Mouse (Mus musculus) embryonic facial prominence, embryonic 11.5 days (tissue): ENCODE results near the gene Gpnmb. TPM values are rescaled to one million over a fixed set of nuclear protein-coding genes. Genes with fewer than 3 reads are reported as not detected.
A peak's percentile ranks its signal among the peaks of the same experiment; 100 is the strongest.

Source experiments
- ATAC-seq: fragments of 200-750 bp; cut with Nextera tagmentation; replicated peaks from 2 replicates; pipeline ENCODE4 v1.8.0; 2017; ENCODE audit warnings: low read depth; ENCODE audit not compliant: insufficient number of reproducible peaks, low FRiP score, low TSS enrichment
- DNase-seq: peaks from one replicate; pipeline ENCODE4 v3.0.0-alpha.2; 2015; ENCODE audit warnings: low spot score
- H3K27ac ChIP-seq: fragments of 300-500 bp; sonication (generic); replicated peaks from 2 replicates; pipeline ENCODE4 v1.5.1; 2014; ENCODE audit warnings: mild to moderate bottlenecking, low read depth, low read length, control low read depth
- H3K27me3 ChIP-seq: fragments of 300-500 bp; sonication (generic); 2 replicates; pipeline ENCODE4 v1.6.1; 2014; ENCODE audit warnings: mild to moderate bottlenecking, low read length, moderate library complexity, mixed read lengths; ENCODE audit not compliant: control insufficient read depth, insufficient read depth
- H3K36me3 ChIP-seq: fragments of 300-500 bp; sonication (generic); replicated peaks from 2 replicates; pipeline ENCODE4 v1.6.1; 2014; ENCODE audit warnings: low read depth, mild to moderate bottlenecking, low read length, moderate library complexity, mixed read lengths; ENCODE audit not compliant: control insufficient read depth, insufficient read depth
- H3K4me1 ChIP-seq: fragments of 300-500 bp; sonication (generic); 2 replicates; pipeline ENCODE4 v1.6.1; 2014; ENCODE audit warnings: low read length, mixed read lengths; ENCODE audit not compliant: control insufficient read depth, insufficient read depth
- H3K4me2 ChIP-seq: fragments of 300-500 bp; sonication (generic); 2 replicates; pipeline ENCODE4 v1.6.1; 2014; ENCODE audit warnings: low read depth, mild to moderate bottlenecking, control low read depth, low read length, moderate library complexity
- H3K4me3 ChIP-seq: fragments of 300-500 bp; sonication (generic); 2 replicates; pipeline ENCODE4 v1.5.1; 2014; ENCODE audit warnings: low read depth, low read length, control low read depth
- H3K9ac ChIP-seq: fragments of 300-500 bp; sonication (generic); replicated peaks from 2 replicates; pipeline ENCODE4 v1.6.1; 2014; ENCODE audit warnings: mild to moderate bottlenecking, control low read depth, low read length
- H3K9me3 ChIP-seq: fragments of 300-500 bp; sonication (generic); replicated peaks from 2 replicates; pipeline ENCODE4 v1.6.1; 2016; ENCODE audit warnings: mild to moderate bottlenecking, low read length, inconsistent platforms, mixed read lengths; ENCODE audit not compliant: control insufficient read depth
- WGBS: fragments of 180-500 bp; shearing (Covaris S2); extraction: QIAGEN DNeasy Blood & Tissue Kit; methylation state at CpG from one replicate; pipeline ENCODE4 v1.1.7; 2014; 5-methylcytosine and 5-hydroxymethylcytosine counted together
- polyA plus RNA-seq: library from polyadenylated mRNA; unstranded; fragments of >200 nt; fragmentation: Nextera tagmentation; extraction: Ambion mirVana; gene quantifications from 2 replicates; pipeline ENCODE4 v1.2.1, GENCODE M21; 2014

Gene Gpnmb
- polyA plus RNA-seq, 1 experiment from 2014 or later, result 3.3 TPM

DNA sequence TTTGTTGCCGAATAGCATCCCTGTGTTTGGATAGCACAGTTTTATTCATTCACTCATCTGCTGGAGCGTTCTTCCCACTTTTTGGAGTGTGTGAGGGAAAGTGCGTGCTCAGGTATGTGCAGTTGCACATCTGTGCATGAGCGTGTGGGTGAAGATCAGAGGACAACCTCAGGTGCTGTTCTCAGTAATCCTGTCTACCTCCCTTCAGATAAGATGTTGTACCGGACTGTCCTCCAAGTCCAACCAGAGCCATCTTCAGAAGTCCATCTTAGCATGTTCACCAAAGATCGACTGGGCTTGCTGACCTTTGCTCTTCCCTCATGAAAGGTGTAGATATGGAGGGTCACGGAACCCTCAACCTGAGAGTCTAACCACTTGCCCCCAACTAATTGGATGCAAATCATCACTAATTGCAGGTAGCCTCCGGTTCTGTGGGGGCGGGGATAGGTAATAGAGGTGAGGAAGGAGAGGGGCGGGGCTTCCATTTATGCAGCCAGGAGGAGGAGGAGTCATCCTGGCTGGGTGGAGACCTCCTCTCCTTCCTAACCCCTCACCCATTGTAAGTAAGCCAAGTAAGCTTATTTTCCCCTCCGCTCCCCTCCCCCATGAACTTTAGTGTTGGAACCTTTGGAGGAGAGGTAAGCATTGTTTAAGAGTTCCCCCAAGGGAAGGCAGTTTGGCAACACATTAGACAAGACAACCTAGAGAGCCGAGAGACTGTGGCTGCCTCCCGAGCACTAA is 27.8 kb upstream of the Gpnmb start:
- H3K27ac ChIP-seq, result no peak overlapping the region
- DNase-seq (no peak), ATAC-seq (no peak)
- H3K9ac ChIP-seq, result peak overlapping the region; percentile 9; the same call in 1 of the 2 replicates
- WGBS, result 25% methylated on average over 13 of the region's 13 CpGs
- H3K9me3 ChIP-seq, result no peaks in the 10 kb centered on the region
- H3K4me3 ChIP-seq, result no peak overlapping the region
- H3K4me2 ChIP-seq, result peak overlapping the region; percentile 27; the same call in 1 of the 2 replicates
- no peaks in the 10 kb centered on the region for H3K36me3 ChIP-seq
- no peaks in the 10 kb centered on the region for H3K27me3 ChIP-seq
- H3K4me1 ChIP-seq, result no peaks in the 10 kb centered on the region

DNA sequence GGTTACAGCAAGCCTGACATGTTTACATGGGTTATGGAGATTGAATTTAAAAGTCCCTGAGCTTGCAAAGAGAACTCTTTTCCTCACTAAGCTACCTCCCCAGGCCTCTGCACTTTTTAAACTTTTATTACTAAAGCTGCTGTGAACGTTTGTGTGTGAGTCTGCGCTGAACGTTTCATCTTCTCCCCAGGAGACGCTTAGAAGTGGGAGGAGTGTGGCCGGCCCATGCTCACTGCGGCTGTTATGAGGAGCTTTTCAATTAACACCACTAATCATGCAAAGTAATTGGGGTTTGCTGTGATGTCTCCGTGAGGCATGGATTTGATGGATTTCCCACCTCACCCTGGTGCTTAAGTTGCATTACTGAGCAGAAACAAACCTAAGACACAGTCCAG is 27.2 kb upstream of the Gpnmb start:
- WGBS, result 41% methylated on average over 7 of the region's 7 CpGs
- no peaks in the 10 kb centered on the region for H3K4me1 ChIP-seq
- H3K4me3 ChIP-seq, result no peak overlapping the region
- H3K9ac ChIP-seq, result no peak overlapping the region
- H3K27ac ChIP-seq, result no peak overlapping the region
- H3K36me3 ChIP-seq, result no peaks in the 10 kb centered on the region
- no peaks in the 10 kb centered on the region for H3K27me3 ChIP-seq
- H3K9me3 ChIP-seq, result no peaks in the 10 kb centered on the region
- ATAC-seq (no peak), DNase-seq (no peak)
- H3K4me2 ChIP-seq, result no peak overlapping the region

GRCm38 (mm10) chr6:49009665-49010064 is 26.7 kb upstream of the Gpnmb start:
- H3K4me2 ChIP-seq, result no peak overlapping the region
- no peaks in the 10 kb centered on the region for H3K36me3 ChIP-seq
- WGBS, result 81% methylated on average over 1 of the region's 1 CpGs
- H3K27ac ChIP-seq, result no peak overlapping the region
- ATAC-seq, result no peak
- H3K9me3 ChIP-seq, result no peaks in the 10 kb centered on the region
- H3K4me1 ChIP-seq, result no peaks in the 10 kb centered on the region
- no peak for DNase-seq
- H3K4me3 ChIP-seq, result no peak overlapping the region
- H3K9ac ChIP-seq, result no peak overlapping the region
- H3K27me3 ChIP-seq, result no peaks in the 10 kb centered on the region

DNA sequence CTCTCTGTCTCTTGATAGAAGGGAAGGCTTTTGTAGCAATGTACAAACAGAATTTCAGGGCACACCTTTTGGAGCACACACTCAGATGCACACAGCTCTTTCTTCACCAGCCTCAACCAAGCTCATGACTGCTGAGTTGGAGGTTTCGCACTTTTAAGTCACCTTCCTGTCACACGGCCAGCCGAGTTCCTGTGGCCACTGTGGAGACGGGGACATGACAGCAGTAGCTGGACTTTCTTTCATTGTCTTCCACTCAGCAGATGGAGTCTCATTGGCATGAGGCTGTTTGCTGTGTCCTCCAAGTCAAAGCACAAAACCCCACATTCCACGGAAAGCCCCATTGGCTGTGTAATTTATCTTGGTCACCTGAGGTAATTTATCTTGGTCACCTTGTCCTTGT is 25.2 kb upstream of the Gpnmb start:
- no peaks in the 10 kb centered on the region for H3K4me1 ChIP-seq
- DNase-seq, result no peak
- WGBS, result 92% methylated on average over 5 of the region's 5 CpGs
- H3K4me3 ChIP-seq, result no peak overlapping the region
- H3K27me3 ChIP-seq, result no peaks in the 10 kb centered on the region
- no peak overlapping the region for H3K27ac ChIP-seq
- no peak overlapping the region for H3K9ac ChIP-seq
- no peaks in the 10 kb centered on the region for H3K36me3 ChIP-seq
- no peak overlapping the region for H3K4me2 ChIP-seq
- no peaks in the 10 kb centered on the region for H3K9me3 ChIP-seq
- no peak for ATAC-seq

- H3K4me2 ChIP-seq, result no peak overlapping the region
- H3K27ac ChIP-seq, result no peak overlapping the region
- WGBS, result 73% methylated on average over 4 of the region's 4 CpGs
- no peak for ATAC-seq
- H3K9me3 ChIP-seq, result no peaks in the 10 kb centered on the region
- no peaks in the 10 kb centered on the region for H3K36me3 ChIP-seq
- no peak overlapping the region for H3K4me3 ChIP-seq
- DNase-seq, result no peak
- H3K4me1 ChIP-seq, result no peaks in the 10 kb centered on the region
- H3K27me3 ChIP-seq, result no peaks in the 10 kb centered on the region
- no peak overlapping the region for H3K9ac ChIP-seq
Measured at GRCm38 (mm10) chr6:49013023-49013422, 23.3 kb upstream of the Gpnmb start.

DNA sequence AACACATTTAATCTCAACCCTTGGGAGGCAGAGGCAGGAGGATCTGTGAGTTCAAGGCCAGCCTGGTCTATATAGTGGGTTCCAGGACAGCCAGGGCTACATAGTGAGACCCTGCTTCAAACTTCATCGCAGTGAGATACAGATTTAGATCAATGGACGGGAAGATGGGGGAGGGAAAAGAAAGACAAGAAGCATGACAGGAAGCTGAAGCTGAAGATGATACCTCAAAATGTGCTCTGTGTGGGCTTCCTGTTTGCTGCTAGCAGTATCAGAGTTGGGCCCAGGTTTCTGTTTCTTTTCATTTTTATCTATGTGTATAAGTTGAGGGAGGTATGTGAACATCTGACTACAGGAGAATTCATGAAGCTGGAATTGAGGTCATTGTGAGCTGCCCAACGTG is 22.9 kb upstream of the Gpnmb start:
- no peak for DNase-seq
- no peaks in the 10 kb centered on the region for H3K36me3 ChIP-seq
- 75% methylated on average over 3 of the region's 3 CpGs for WGBS

GRCm38 (mm10) chr6:49017150-49017549 is 19.2 kb upstream of the Gpnmb start:
- H3K27me3 ChIP-seq, result no peaks in the 10 kb centered on the region
- ATAC-seq, result no peak
- no peak overlapping the region for H3K4me3 ChIP-seq
- H3K27ac ChIP-seq, result no peak overlapping the region
- 71% methylated on average over 12 of the region's 12 CpGs for WGBS
- DNase-seq, result no peak
- H3K9ac ChIP-seq, result no peak overlapping the region
- no peaks in the 10 kb centered on the region for H3K36me3 ChIP-seq
- no peak overlapping the region for H3K4me2 ChIP-seq
- H3K9me3 ChIP-seq, result no peaks in the 10 kb centered on the region
- H3K4me1 ChIP-seq, result no peaks in the 10 kb centered on the region

More for the DNA sequence above, 22.9 kb upstream of the Gpnmb start:
- Histone ChIP-seq H3K9ac (no peak overlapping the region), H3K27me3 (no peaks in the 10 kb centered on the region), H3K4me2 (no peak overlapping the region), H3K4me3 (no peak overlapping the region), H3K4me1 (no peaks in the 10 kb centered on the region), H3K27ac (no peak overlapping the region), H3K9me3 (no peaks in the 10 kb centered on the region)
- no peak for ATAC-seq

- Histone ChIP-seq H3K27ac (no peak overlapping the region), H3K4me1 (no peaks in the 10 kb centered on the region), H3K4me3 (no peak overlapping the region), H3K27me3 (no peaks in the 10 kb centered on the region), H3K9ac (no peak overlapping the region), H3K36me3 (no peaks in the 10 kb centered on the region), H3K4me2 (no peak overlapping the region), H3K9me3 (no peaks in the 10 kb centered on the region)
- WGBS, result 97% methylated on average over 1 of the region's 1 CpGs
- ATAC-seq (no peak), DNase-seq (no peak)
Measured at GRCm38 (mm10) chr6:49019341-49019740, 17.0 kb upstream of the Gpnmb start.
